Mouse (Mus musculus) gastrocnemius, adult 8-10 months (tissue): ENCODE measurements around the gene Prpsap1. TPM values are rescaled to one million over a fixed set of nuclear protein-coding genes. Genes with fewer than 3 reads are reported as not detected.
A peak's percentile ranks its signal among the peaks of the same experiment; 100 is the strongest.

Experiments
- DNase-seq, 2 experiments: peaks; one replicate each; pipeline ENCODE4 v3.0.0; 2022; ENCODE audit warnings: low spot score in 2 of 2
- total RNA-seq, 4 experiments: library from RNA; stranded (reverse); gene quantifications; 2 replicates each; pipeline ENCODE4 v1.2.4; 2022

Gene Prpsap1
- 10 to 100 TPM; 10.4 to 12.7 (median 11.5) TPM for total RNA-seq

GRCm38 (mm10) chr11:116493795-116494252 lies at the start of gene Prpsap1:
TSS of gene Prpsap1 (minus strand) at chr11:116494202.
- peak in 1 of 2 experiments; percentile 33 for DNase-seq

GRCm38 (mm10) chr11:116543110-116543509 lies 49.1 kb upstream of the Prpsap1 start:
- DNase-seq, result no peak

- no peak for DNase-seq
Measured at GRCm38 (mm10) chr11:116541183-116541582, 47.2 kb upstream of the Prpsap1 start.

GRCm38 (mm10) chr11:116538142-116538735 lies 44.2 kb upstream of the Prpsap1 start:
- DNase-seq, result no peak

- DNase-seq, result no peak
Measured at GRCm38 (mm10) chr11:116537388-116537787, 43.4 kb upstream of the Prpsap1 start.

- no peak for DNase-seq
Measured at GRCm38 (mm10) chr11:116536685-116537084, 42.7 kb upstream of the Prpsap1 start.

GRCm38 (mm10) chr11:116534154-116534865 lies 40.3 kb upstream of the Prpsap1 start:
- DNase-seq, result peak in 1 of 2 experiments; percentile 45

GRCm38 (mm10) chr11:116533341-116534153 lies 39.5 kb upstream of the Prpsap1 start:
- no peak for DNase-seq

GRCm38 (mm10) chr11:116532810-116533338 lies 38.9 kb upstream of the Prpsap1 start:
- DNase-seq, result peak in 1 of 2 experiments; percentile 33

- no peak for DNase-seq
Measured at GRCm38 (mm10) chr11:116532262-116532809, 38.3 kb upstream of the Prpsap1 start.

- DNase-seq, result no peak
Measured at GRCm38 (mm10) chr11:116531371-116532191, 37.6 kb upstream of the Prpsap1 start.

- DNase-seq, result no peak
Measured at GRCm38 (mm10) chr11:116530187-116531147, 36.5 kb upstream of the Prpsap1 start, which contains the start of gene Sphk1. TSS of gene Sphk1 (plus strand) at chr11:116530925.

GRCm38 (mm10) chr11:116528636-116529320 lies 34.8 kb upstream of the Prpsap1 start:
- DNase-seq, result no peak

- DNase-seq, result no peak
Measured at GRCm38 (mm10) chr11:116523699-116524189, 29.7 kb upstream of the Prpsap1 start.

GRCm38 (mm10) chr11:116522886-116523698 lies 29.1 kb upstream of the Prpsap1 start:
- DNase-seq, result no peak

- no peak for DNase-seq
Measured at GRCm38 (mm10) chr11:116522046-116522445, 28.0 kb upstream of the Prpsap1 start.

- no peak for DNase-seq
Measured at GRCm38 (mm10) chr11:116521143-116521542, 27.1 kb upstream of the Prpsap1 start.

GRCm38 (mm10) chr11:116518482-116518881 lies 24.5 kb upstream of the Prpsap1 start:
- DNase-seq, result no peak
